Mouse (Mus musculus) stomach, postnatal 0 days (tissue): ENCODE measurements at regions not wholly inside any gene's neighbourhood (a gene's known extent, or its start where the extent isn't known, plus 50 kb on each side); places are given as distances from the start of the nearest gene placed in this dataset.

Experiments
- ATAC-seq: fragments of 200-750 bp; cut with Nextera tagmentation; 2 replicates; pipeline ENCODE4 v1.8.0; 2017; ENCODE audit not compliant: low FRiP score, low TSS enrichment
- DNase-seq: peaks from one replicate; pipeline ENCODE4 v3.0.0-alpha.2; 2016; ENCODE audit warnings: low spot score
- H3K27ac ChIP-seq: fragments of 300-500 bp; sonication (generic); replicated peaks from 2 replicates; pipeline ENCODE4 v1.5.1; 2014; ENCODE audit warnings: mild to moderate bottlenecking, control low read depth
- H3K27me3 ChIP-seq: fragments of 300-500 bp; sonication (generic); 2 replicates; pipeline ENCODE4 v1.6.1; 2014; ENCODE audit warnings: low read length; ENCODE audit not compliant: control insufficient read depth, insufficient read depth
- H3K36me3 ChIP-seq: fragments of 300-500 bp; sonication (generic); 2 replicates; pipeline ENCODE4 v1.6.1; 2014; ENCODE audit warnings: low read length, mixed read lengths; ENCODE audit not compliant: control insufficient read depth, insufficient read depth
- H3K4me1 ChIP-seq: fragments of 300-500 bp; sonication (generic); replicated peaks from 2 replicates; pipeline ENCODE4 v1.6.1; 2014; ENCODE audit warnings: antibody characterized with exemption; ENCODE audit not compliant: control insufficient read depth, insufficient read depth
- H3K4me2 ChIP-seq: fragments of 300-500 bp; sonication (generic); replicated peaks from 2 replicates; pipeline ENCODE4 v1.6.1; 2014; ENCODE audit warnings: low read depth, mild to moderate bottlenecking, control low read depth, moderate library complexity
- H3K4me3 ChIP-seq: fragments of 300-500 bp; sonication (generic); 2 replicates; pipeline ENCODE4 v1.5.1; 2014; ENCODE audit warnings: low read depth, low read length, control low read depth
- H3K9ac ChIP-seq: fragments of 300-500 bp; sonication (generic); 2 replicates; pipeline ENCODE4 v1.6.1; 2014; ENCODE audit warnings: mild to moderate bottlenecking, low read length, control low read depth, mixed read lengths
- H3K9me3 ChIP-seq: fragments of 300-500 bp; sonication (generic); 2 replicates; pipeline ENCODE4 v1.6.1; 2016; ENCODE audit warnings: low read length; ENCODE audit not compliant: control insufficient read depth
- CTCF ChIP-seq: IDR thresholded peaks from 2 replicates; pipeline ENCODE4 v1.5.1; 2016; ENCODE audit warnings: antibody characterized with exemption, low read depth, mild to moderate bottlenecking, moderate library complexity
- EP300 ChIP-seq: optimal IDR thresholded peaks from 2 replicates; pipeline ENCODE3; 2016; ENCODE audit warnings: antibody characterized with exemption
- WGBS: fragments of 180-500 bp; shearing (Covaris S2); extraction: QIAGEN DNeasy Blood & Tissue Kit; methylation state at CpG from one replicate; pipeline ENCODE4 v1.1.7; 2014; 5-methylcytosine and 5-hydroxymethylcytosine counted together

DNA sequence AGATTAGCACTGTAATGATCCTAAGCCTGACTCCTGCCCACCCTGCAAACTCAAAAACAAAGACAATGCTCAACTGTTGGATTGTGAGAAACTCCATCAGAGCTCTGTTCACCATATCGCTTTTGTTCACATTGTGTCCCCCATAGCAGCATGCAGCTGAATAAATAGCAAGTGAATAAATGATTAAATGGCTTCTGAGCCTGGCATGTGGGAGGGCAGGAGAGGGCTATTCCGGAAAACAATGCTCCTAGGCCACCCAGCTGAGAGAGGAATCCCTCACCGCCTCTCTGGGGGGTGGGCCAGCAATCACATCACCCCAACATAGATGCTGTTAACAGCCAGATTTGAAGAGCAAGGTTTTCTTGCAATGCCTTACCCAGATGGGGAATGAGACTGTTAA is 238.5 kb upstream of the Vstm2b start:
- no peak for TF ChIP-seq CTCF
- no peak for TF ChIP-seq EP300
- ATAC-seq = no peak
- Histone ChIP-seq H3K9ac (no peak overlapping the region), H3K27me3 (no peaks in the 10 kb centered on the region), H3K4me2 (no peak overlapping the region), H3K9me3 (no peaks in the 10 kb centered on the region), H3K4me1 (no peaks in the 10 kb centered on the region), H3K36me3 (no peaks in the 10 kb centered on the region), H3K4me3 (no peak overlapping the region), H3K27ac (no peak overlapping the region)
- DNase-seq = no peak
- WGBS = 37% methylated on average over 3 of the region's 3 CpGs

DNA sequence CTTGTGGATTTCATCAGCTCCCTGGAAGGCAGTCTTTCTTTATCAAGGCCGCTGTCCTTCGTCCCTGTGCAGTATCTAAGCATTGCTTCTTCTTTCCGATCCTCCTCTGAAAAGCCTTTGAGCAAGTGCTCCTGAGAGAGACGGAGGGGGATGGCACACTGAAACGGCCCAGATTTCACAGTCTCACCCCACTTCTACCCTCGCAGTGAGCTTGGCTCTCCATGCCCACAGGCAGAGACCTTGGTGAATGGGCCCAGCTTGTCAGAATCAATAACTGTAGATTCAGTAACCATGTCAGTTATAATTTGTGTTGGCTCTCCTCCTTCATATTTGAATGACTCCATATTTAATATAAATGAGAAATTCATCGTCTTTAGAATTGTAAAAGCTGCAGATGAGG is 234.3 kb upstream of the Vstm2b start:
- DNase-seq (no peak), ATAC-seq (no peak)
- WGBS = 59% methylated on average over 7 of the region's 7 CpGs
- no peak overlapping the region for H3K4me2 ChIP-seq
- no peaks in the 10 kb centered on the region for H3K9me3 ChIP-seq
- TF ChIP-seq CTCF = no peak
- no peak for TF ChIP-seq EP300
- no peak overlapping the region for H3K4me3 ChIP-seq
- no peak overlapping the region for H3K9ac ChIP-seq
- H3K27ac ChIP-seq = no peak overlapping the region
- H3K27me3 ChIP-seq = no peaks in the 10 kb centered on the region
- no peaks in the 10 kb centered on the region for H3K4me1 ChIP-seq
- no peaks in the 10 kb centered on the region for H3K36me3 ChIP-seq

DNA sequence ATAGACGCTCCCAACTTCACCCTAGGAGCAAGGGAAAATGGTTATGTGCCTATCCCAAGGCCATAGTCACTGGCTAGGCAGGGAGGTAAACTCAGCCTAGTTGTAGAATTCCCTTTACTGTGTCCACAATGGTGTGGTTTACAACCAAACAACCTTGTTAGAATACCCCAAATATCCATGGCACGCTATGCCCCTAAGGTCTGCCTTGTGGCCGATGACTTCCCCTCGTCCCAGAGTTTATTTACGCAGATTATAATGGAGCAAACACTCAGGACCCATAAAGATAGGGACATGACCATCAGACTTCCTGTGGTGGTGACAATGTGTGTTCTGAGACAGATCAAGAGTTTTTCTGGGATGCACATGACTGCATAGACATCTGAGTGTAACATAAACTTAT is 231.5 kb upstream of the Vstm2b start:
- TF ChIP-seq CTCF (no peak), EP300 (no peak)
- ATAC-seq = no peak
- no peaks in the 10 kb centered on the region for H3K27me3 ChIP-seq
- no peak overlapping the region for H3K4me2 ChIP-seq
- DNase-seq = no peak
- no peaks in the 10 kb centered on the region for H3K4me1 ChIP-seq
- no peak overlapping the region for H3K9ac ChIP-seq
- WGBS = 77% methylated on average over 5 of the region's 5 CpGs
- no peaks in the 10 kb centered on the region for H3K9me3 ChIP-seq
- H3K36me3 ChIP-seq = no peaks in the 10 kb centered on the region
- no peak overlapping the region for H3K4me3 ChIP-seq
- H3K27ac ChIP-seq = no peak overlapping the region

DNA sequence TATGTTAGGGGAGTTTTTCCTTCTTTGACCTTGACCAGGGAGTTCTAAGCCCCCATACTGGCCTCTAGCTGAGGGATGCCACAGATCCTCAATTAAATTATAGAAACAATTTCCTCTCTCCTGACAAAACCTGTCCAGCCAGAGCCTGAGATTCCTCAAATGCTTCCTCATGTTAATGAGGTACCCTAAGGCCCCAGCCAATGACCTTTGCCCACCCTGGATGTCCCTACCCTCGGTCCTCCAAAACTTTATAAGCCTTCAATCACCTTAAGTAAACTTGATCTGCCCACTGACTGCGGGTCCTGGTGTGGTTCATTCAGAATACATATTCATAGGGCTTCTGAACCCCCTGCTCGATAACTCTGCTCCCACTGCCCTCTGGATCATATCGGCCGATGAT is 227.7 kb upstream of the Vstm2b start:
- Histone ChIP-seq H3K4me3 (no peak overlapping the region), H3K27ac (no peak overlapping the region), H3K36me3 (no peaks in the 10 kb centered on the region), H3K9me3 (no peaks in the 10 kb centered on the region), H3K4me2 (no peak overlapping the region), H3K9ac (no peak overlapping the region), H3K4me1 (no peaks in the 10 kb centered on the region), H3K27me3 (no peaks in the 10 kb centered on the region)
- no peak for ATAC-seq
- 67% methylated on average over 5 of the region's 5 CpGs for WGBS
- no peak for TF ChIP-seq CTCF
- no peak for TF ChIP-seq EP300
- DNase-seq = no peak

DNA sequence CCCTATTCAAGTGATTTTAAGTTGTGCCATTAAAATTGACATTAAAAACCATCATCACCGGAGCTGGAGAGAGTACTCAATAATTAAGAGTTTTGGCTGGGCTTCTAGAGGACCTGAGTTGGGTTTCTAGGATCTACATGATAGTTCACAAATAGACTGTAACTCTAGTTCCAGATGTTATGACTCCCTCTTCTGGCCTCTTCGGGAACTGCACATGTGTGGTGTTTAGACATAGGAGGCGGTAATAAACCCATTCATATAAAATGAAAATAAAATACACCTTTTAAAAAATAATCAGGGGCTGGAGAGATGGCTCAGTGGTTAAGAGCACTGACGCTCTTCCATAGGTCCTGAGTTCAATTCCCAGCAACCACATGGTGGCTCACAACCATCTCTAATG is 227.1 kb upstream of the Vstm2b start:
- H3K9ac ChIP-seq = no peak overlapping the region
- H3K27me3 ChIP-seq = no peaks in the 10 kb centered on the region
- H3K36me3 ChIP-seq = no peaks in the 10 kb centered on the region
- TF ChIP-seq EP300 = no peak
- TF ChIP-seq CTCF = peak; percentile 32; the same call in 1 of the 2 replicates
- H3K9me3 ChIP-seq = no peaks in the 10 kb centered on the region
- no peak overlapping the region for H3K27ac ChIP-seq
- no peaks in the 10 kb centered on the region for H3K4me1 ChIP-seq
- no peak for DNase-seq
- H3K4me2 ChIP-seq = no peak overlapping the region
- 94% methylated on average over 4 of the region's 4 CpGs for WGBS
- no peak for ATAC-seq
- H3K4me3 ChIP-seq = no peak overlapping the region

DNA sequence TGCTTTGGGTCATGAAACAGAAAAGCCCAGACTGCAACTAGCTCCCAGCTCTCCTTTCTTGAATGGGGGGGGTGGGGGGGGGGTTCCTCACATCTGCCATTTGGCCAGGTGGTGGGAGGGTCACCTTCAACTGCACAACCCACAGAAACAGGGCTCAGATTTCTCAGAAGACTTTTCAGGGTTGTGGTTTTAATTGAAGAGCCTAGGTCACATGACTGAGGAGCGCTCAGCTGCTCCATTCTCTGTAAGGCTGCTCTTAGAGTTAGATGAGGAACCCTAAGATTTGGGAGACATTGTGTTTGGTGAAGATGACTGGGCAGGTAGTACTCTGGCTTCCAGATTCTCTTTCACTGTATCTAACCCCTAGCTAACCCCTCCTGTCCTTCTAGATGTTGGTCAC is 225.8 kb upstream of the Vstm2b start:
- 88% methylated on average over 1 of the region's 1 CpGs for WGBS
- H3K9me3 ChIP-seq = no peaks in the 10 kb centered on the region
- H3K4me2 ChIP-seq = no peak overlapping the region
- H3K36me3 ChIP-seq = no peaks in the 10 kb centered on the region
- H3K27me3 ChIP-seq = no peaks in the 10 kb centered on the region
- ATAC-seq (no peak), DNase-seq (no peak)
- H3K9ac ChIP-seq = no peak overlapping the region
- H3K4me1 ChIP-seq = no peaks in the 10 kb centered on the region
- no peak for TF ChIP-seq CTCF
- no peak for TF ChIP-seq EP300
- H3K27ac ChIP-seq = no peak overlapping the region
- no peak overlapping the region for H3K4me3 ChIP-seq
